Mouse (Mus musculus) MN1 (cell line): ENCODE data around the gene Umod.

Source experiments
- DNase-seq: peaks from one replicate; pipeline ENCODE4 v3.0.0-alpha.2; 2016; ENCODE audit warnings: low spot score

The Umod gene

GRCm38 (mm10) chr7:119479256-119479655 lies at the start of gene Umod:
Gene Umod (minus strand): TSS chr7:119479282.
- no peak for DNase-seq

GRCm38 (mm10) chr7:119528617-119529016 lies 49.5 kb upstream of the Umod start:
- DNase-seq: no peak

DNA sequence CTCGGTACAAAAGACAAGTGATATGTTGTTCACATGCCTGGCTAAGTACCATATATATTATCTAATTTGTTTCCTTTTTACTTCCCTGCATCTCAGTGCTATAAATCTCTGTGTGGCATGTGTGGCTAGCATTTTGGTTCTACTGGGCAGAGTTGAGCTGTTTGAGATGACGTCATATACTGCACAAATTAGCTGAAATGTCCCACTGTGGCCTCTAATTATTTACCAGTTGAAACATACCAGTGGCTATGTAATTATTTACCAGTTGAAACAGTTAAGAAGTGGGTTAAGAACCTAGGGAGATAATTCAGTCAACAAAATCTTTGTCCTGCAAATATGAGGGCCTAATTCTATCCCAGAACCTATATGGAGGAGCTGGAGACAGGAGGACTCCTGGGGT lies 48.5 kb upstream of the Umod start:
- no peak for DNase-seq

DNA sequence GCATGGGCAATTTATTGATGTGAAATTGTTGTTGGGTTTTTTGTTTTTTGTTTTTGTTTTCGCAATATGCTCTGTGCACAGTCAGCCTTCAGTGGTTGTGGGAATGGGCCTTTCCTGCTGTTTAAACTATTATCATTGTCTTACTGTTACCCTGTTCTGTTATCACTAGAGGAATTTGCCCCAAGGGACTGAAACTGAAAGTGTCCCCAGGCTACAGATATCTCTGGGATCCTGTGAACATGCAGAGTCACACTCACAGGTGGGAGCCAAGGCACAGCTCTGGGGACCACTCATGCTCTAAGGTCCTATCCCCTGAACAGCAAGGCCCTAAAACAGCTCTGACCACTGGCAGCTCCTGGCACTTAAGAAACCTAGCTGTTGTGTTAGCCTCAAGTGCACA lies 48.1 kb upstream of the Umod start:
- no peak for DNase-seq

DNA sequence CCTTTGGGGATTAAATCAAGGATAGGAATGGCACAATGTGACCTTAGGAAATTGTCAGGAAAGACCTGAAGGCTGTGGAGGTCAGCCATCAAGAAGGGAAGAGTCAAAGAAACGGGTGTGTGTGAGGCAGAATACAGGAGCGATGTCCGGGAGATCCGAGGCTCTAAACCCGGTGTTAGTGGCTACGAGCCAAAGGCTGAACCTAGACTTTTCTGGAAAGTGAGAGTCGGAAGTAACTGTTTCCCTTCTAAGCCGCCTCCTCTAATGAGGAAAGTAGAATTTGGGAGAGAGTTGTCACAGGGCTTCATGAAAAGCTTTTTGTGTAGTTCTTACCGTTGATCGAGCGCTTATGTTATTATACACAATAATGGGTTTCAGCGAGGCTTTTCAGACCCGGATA lies 47.4 kb upstream of the Umod start:
- no peak for DNase-seq

DNA sequence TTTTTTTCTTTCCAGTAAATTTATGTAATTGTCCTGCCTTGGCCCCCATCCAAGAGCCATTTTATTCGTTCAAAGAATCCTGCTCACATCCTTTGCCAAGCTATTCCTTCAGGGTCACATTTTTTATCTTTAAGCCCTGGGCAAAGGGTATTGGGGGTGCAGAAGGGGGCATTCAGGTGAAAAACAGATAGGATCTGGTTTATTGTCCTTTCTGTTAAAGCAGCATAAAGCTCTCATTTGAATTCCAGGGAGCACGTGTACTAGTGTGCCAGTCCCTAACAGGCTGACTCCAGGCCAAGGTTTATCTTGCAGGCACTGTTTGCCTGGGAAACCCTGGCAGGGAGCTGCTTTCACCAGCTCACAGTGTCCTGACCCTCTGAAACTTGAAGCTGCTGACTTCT lies 46.8 kb upstream of the Umod start:
- no peak for DNase-seq

DNA sequence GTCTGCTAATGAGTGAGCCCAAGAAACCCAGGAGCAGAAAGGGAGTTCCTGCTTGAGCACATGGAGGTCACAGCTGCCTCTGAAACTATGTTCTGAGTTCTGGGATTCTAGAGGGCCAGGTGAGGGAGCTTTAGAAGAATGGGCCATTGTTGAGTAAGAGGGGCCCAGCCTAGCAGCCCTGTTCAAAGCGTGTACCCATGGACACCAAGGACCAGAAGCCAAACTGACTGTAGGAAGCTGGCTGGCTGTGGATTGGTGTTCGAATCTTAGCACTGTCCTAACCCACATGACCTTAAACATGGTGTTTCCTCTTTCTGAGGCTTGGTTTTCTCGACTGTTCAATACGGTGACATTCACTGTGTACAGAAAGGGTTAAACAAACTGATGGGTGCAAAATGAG lies 44.3 kb upstream of the Umod start, which contains the start of gene Pdilt:
Gene Pdilt (minus strand): TSS at position 101 of the 400 bp plus-strand sequence.
- DNase-seq: no peak

DNA sequence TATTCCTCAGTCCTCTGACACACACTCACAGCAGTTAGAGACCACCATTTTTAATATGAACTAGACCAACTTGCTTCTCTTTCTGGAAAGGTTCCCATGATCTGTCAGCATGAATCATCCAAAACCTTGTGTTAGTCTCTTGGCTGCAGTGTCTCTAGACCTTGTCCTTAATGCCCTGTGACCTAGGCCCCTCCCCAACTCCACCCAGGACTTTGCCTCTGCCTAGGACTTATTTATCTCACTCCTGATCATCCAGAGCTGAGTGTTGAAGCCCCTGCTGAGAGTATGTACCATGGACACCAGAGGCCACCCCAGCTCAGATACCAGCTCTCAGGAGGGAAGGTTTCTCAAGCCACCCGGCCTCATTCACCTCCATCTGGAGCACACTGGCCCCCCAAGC lies 43.3 kb upstream of the Umod start:
- DNase-seq: no peak

DNA sequence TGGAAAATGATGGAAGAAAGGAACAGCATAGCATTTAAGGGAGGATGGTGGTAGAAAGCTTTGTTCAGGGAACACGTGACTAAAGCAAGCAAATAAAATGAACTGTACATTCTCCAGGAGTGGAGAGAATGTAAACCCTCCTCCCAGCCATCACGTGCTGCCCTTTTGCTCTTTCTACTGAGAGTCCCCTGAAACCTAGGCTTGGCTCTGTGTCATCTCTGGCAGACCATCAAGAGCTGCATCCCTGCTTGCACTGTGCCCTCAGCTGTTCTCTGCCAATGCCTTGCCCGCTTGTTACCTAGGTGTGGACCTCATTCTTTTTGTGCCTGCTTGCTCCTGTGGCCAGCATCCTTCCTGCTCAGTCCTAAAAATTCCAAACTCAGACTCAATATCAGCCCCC lies 42.7 kb upstream of the Umod start:
- no peak for DNase-seq

DNA sequence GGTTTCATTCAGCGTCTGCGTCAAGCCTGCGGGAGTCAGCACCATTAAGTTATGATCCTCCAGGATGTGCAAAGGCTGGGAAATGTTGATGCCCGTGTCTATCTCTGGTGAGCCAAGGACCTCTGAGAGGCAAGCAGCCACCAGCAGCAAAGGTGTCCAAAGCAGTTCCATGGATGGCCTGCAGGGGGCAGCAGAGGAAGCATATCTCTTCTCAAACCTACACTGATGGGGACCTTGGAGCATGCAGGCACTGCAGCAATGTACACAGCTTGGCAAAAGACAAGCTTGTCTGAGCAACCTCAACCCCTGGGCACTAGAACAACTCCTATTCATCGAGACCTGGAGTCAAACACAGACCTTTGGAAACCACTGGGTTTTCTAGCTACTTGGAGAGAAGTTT lies 40.6 kb upstream of the Umod start:
- DNase-seq: no peak

DNA sequence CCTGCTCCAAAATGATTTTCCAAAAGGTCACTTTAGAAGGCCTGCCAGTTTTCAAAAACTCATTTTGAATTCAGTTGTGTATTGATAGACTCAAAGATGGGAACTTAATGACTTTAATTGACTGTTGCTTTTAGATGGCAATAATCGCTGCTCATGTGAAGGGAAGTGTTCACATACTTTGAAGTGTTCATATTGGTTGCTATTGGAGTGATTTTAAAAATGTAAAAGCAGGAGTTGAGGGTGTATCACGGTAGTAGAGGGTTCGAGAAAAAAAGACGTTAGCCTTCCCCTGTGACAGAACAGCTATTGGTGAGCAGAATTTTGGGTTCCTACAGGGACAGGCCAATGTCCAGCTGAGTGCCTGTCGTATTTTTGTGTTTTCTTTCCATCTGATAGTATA lies 40.1 kb upstream of the Umod start, which contains the start of gene Acsm5:
Gene Acsm5 (plus strand): TSS at position 301 of the 400 bp plus-strand sequence.
- no peak for DNase-seq

DNA sequence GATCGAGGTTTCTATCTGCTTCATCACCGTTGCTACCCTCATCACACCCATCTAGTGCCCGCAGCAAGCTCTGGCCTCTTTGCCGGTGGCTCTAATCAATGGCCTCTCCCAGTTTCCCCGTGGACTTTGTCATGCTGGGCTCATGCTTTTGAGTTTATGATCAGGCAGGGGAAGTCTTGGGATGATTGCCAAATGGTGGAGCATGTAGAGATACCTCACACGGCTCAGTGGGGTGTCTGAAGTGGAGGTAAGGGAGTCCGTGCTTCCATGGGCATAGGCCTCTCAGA lies 37.1 kb upstream of the Umod start:
- DNase-seq: no peak

DNA sequence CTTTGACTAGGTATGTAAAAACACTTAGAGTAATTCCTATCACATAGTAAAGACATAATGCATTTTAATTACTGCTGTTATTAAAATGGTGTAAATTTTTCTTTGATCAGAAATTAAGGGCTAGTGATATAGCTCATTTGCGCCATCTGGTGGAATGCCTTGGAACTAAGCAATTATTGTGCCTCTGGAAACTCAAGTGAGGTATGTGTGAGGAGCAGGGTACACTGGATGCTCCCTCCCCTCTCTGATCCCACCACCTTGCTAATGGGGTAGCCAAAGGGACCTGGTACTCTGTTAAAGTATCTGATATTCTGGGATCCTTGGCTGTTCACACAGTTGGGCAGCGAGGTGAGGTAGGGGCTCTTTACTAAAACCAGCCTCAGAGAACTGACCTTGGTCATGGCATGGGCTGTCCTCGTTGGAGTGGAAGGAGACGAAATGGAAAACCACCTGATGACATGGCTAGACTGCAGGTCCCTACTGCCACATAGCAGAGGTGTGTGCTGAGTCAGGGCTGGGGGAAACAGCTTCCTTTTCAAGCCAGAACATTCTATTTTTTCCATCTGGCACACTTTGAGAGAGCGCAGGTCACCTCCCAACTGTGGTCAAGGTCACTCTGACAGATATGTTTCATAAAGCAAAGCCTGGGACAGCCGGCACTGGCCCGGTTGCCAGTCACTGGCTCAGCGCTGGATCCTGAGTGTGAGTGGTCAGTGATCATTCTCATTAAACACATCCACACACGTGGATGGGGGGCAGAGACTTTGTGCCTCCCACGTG lies 36.6 kb upstream of the Umod start:
- DNase-seq: peak; percentile 42

- DNase-seq: peak; percentile 11
Measured at GRCm38 (mm10) chr7:119513056-119513455, 34.0 kb upstream of the Umod start.

- no peak for DNase-seq
Measured at GRCm38 (mm10) chr7:119511143-119511542, 32.1 kb upstream of the Umod start.

DNA sequence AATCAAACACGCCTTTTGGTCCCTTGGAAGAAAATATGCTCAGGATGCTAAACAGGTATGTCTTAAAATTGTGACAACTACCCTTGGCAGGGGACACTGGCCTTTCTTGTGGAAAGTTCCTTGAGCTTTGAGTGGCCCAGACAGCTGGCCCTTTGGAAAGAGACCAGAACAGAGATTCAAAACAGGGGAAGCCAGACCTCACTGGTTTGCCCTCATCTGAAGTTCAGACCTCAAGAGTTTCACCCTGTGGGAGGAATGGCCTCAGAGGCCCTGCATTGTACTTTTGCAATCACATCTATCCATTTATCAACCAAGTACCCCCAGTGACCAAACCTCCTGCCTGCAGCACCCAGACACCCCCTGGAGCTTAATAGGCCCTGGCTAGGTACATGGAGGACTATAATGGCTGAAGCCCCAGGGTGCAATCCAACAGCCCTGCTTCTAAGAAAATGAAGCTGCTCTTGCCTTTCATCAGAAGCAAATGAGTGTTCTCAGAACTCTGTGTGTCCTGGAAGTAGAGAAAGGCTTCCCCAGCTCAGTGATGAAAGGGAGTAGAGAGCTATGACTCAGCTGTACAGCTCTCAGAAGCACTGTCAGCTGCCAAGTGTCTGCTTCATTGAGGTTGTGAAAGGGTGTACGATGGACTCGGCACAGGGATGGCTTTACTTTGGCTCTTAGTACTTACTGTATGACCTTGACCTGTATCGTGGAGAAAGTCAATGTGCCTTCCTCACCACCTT lies 11.1 kb upstream of the Umod start:
- no peak for DNase-seq

DNA sequence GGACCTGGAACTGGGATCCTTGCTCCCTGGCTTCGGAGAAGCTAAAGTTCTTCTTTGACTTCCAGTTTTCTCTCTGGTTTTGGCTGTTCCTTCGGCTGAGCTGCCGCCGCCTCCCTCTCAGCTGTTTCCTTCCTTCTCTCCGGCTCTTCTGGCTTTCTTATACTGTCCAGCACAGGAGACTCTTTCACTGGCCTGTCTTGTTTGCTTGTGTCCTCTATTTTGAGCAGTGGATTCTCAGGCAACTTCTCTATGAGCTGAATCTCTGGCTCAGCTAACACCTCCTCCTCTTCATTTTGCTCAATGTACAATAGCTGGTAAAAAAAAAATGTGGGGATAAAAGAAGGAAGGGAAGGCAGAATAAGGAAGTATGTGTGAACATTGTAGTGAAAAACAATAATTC lies 7.6 kb upstream of the Umod start:
- DNase-seq: no peak

GRCm38 (mm10) chr7:119484154-119484553 lies 5.1 kb upstream of the Umod start:
- DNase-seq: no peak

DNA sequence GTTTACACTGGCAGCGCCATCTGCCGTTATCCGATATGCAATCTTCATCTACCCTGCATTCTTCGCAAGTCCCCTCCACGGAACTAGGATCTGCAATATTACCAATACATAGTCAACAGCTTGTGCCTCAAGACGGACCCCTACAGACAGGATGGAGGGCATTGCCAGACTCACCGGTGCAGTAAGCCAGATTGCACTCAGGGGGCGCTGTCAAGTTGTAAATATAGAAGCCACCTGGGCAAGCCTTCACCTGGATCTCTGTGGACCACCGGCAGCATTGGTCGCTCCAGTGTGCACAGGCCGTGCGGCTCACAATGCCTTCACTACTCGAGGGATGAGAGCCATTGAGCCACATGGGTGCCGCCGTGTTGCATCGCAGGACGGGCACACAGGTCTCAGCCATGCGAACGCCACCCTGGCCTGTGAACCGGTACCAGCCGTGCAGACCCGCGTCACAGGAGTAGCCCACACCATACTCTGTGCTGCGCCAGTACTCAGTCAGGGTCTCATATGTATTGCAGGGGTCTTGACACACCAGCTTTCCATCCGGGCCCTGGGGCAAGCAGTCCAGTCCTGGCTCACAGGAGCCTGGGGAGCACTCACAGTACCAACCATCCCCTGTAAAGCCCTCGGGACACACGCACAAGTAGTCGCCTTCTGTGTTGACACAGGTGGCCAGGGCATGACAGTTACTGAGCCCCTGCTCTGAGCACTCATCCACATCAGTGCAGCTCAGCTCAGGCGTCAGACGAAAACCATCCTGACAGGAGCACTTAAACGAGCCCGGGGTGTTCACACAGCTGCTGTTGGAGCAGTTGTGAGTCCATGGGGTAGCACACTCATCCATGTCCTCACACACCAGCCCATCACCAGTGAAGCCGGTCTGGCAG lies 2.3 kb downstream of the Umod start:
- no peak for DNase-seq

DNA sequence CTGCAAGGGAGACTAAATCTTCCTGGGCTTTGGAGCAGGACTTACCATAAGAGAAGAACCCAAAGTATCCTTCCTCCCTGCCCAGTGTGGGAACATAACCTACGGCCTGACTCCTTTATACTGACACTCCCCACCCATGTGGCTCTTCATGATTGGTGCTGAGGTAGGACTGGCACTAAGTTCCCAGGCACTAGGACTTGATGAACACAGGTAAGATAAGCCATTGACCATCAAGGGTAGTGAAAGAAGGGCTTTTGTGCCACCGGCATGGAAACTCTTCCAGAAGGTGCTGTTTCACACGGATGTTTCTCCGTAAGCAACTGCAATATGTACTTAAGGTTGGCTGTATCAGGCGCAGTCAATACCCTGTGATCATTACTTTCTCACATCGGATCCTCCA lies 19.9 kb downstream of the Umod start, which contains the start of gene Gp2:
Gene Gp2 (minus strand): TSS at position 101 of the 400 bp plus-strand sequence.
- no peak for DNase-seq

DNA sequence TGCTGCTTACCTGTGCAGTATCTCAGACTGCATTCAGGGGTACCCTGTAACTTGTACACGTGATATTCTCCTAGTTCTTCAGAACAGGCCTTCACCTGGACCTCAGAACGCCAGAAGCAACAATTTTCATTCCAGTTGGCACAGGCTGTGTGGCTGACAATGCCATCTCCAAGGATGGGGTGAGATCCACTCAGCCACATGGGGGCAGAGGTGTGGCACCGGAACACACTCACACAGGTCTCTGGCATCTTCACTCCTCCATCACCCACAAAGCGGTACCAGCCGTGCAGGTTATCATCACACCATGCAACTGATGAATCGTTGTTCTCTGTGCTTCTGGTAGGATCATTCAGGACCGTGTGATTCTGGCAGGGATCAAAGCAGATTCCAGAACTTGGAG lies 24.9 kb downstream of the Umod start:
- no peak for DNase-seq

DNA sequence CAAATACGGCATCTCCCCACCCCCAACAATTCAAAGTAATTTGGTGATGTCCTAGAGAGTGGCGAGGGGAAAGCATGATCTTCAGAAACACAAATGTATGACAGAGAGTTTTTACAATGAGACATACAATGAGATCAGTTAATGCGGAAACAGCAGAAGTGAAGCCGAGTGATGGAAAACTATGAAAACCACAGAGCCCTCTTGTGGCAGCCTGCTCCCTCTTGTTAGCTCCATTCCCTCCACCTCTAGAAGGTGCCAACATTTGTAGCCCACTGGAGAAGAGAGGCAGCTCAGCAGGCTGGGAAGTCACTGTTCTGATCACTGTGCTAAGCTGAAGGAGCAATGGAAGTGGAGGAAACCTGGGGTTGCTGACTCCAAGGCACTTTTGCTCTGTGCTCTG lies 35.2 kb downstream of the Umod start:
- DNase-seq: no peak

DNA sequence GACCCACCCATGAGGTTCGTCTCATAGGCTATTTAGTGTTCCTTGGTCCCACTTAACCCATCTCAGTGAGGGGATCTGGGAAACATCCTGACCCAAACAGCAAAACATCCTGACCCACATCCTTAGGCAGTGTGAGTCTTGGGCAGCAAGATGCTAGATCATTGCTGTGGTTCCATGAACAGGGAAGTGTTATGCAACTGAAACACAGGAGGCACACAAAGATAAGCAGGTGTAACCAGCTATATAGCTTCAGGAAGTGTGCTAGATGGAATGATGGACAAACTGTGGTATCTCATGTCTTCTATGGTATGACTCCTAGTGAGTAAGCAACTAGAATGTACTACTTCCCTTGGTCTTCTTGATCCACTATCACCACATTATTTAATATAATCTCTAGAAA lies 37.1 kb downstream of the Umod start:
- DNase-seq: no peak
